Mouse (Mus musculus) liver, adult (tissue): ENCODE data around the gene Myo3a.

Experiments
- GATA4 ChIP-seq: IDR thresholded peaks from 2 replicates; pipeline ENCODE4 v1.6.1; 2014; ENCODE audit warnings: mild to moderate bottlenecking, low read length; ENCODE audit not compliant: insufficient replicate concordance

Gene Myo3a

DNA sequence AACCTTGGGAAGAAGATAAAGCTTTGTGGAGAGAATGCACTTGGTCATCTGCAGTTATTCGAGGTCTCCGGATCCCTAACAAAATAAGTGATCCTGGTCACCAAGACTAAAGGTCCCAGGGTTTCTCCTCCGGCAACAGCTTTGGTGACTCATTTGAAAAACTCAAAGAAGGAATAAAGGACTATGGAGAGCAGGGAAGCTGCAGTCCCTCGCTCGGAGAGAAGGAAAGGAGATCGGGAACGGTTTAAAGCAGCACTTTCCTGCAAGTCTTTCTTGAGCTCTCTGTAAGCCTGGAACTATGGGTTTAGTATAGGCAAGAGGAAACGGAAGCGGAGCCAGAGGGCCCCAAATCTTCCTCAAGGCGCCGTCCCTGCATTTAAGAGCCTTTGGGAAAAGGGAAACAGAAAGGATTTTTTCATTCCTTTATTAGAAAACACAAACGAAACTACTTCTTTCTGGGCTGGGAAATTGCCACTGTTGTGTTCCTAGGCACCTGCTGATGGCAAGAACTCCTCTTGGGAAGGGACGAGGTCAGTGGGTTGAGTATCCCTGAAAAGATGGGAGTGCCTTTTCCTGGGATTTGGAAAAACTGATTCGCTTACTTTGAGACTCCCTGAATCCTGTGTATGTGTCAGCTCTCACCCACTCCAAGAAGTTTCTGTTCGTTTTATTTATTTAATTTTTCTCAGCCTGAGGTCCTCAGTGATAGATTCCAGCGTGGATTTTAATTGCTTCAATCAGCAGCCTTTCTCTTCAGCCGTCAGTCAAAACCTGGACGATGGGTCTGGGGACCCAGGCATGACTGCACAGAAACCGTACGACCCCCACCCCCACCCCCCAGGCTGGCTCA lies 393.9 kb downstream of the Myo3a start:
- TF ChIP-seq GATA4, result no peak

- TF ChIP-seq GATA4, result no peak
These were observed 394.8 kb downstream of the Myo3a start, which contains the start of gene Gad2 for GRCm38 (mm10) chr2:22621828-22622731. Gene Gad2 (plus strand): TSS chr2:22622205.

DNA sequence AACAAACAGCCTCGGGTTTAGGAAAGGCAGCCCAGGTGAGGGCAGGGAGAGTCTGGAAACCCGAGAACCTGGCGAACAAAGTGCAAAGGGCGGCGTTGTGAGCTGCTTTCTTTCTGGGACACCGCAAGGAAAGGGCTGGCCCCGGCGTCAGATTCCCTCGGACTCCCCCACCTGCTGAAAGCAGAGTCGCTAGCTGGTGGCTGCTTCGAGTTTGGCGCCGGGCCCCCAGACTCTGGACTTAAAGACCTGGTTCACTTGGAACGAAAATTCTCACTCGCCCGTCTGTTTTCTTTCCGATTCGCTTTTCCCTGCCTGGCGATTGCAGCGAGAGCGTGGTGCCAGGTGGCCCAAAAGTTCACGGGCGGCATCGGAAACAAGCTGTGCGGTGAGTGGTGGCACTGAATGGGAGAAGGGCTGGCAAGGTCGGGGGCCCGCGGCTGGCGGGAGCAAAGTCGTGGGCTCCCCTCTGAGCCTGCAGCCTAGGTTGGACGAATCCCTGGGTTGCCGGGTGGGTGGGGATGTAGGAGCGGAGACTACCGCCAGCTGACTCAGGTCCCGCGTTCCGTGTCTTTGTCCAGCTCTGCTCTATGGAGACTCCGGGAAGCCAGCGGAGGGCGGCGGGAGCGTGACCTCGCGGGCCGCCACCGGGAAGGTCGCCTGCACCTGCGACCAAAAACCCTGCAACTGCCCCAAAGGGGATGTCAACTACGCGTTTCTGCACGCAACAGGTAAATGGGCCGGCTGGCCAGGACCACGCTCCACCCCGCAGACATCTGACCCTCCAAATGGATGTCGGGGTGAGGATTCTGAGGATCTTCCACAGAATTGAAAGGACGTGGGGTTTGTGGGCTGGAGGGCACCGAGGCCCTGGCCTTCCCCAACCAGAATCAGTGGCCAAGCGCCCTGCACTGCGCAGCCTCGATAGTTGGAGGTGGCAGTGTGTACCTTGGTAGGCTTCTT lies 396.1 kb downstream of the Myo3a start:
- TF ChIP-seq GATA4, result no peak

DNA sequence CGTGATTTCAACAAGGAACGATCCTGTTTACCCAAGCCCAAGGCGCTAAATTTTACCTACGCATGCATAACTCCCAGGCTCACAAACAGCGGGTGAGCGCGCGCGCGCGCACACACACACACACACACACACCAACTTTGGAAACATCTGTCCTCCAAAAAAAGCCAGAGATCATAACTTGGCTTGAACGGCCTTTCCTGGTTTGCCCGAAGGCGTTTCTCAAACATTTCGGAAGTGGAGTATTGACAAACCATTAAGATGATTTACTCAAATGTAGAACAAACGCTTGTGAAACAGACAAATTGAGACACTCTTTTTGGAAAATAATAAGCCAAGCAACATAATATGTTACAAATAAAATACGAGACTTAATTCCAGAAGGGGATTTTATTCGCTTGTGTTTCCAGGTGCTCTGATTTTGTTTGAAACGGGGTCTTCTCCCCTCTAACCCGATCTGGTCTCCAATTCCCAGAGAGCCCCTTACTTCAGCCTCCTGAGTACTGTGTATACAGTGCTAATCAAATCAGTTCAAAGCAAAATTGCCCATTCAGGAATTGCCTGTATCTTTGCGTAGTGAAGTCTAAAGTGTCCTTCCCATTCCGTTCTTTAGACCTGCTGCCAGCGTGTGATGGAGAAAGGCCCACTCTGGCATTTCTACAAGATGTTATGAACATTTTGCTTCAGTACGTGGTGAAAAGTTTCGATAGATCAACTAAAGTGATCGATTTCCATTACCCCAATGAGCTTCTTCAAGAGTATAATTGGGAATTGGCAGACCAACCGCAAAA lies 397.1 kb downstream of the Myo3a start:
- no peak for TF ChIP-seq GATA4

DNA sequence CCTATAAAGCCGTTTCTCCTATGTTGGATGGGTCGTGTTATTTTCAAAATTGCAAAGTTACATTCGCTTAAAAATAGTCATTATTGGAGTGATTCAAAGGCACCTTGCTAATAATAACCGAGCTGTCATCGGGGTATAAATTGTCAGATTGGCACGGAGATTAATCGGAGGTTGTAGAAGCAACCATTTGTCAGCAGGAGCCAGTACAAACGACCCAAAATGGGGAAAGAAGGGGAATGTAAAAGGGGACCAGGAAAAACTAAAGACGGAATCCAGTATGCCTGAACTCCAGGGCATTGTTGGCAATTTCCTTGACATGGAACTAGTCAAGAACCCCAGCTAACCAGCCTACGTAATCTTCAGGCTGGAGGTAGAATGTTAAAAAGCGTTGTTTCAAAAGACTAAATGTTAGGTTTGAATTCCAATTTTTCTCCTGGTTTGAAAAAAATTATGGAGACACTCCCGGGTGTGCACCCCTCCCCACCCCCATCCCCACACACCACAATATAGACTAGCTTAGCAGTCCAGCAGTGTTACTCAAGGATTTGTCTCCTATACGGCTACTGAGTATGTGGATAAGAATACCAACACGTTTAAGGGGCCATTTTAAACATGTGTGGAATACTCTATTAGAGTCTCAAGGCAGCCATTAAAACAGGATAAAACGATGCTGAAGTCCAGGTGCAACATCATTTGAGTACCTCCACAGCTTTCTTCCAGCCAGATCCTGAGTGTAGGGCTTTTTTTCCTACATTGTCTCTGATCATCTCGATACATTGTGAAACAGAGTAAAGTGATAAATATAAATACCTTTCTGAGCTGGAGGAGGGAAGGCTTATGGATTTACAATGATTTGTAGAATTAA lies 398.0 kb downstream of the Myo3a start:
- no peak for TF ChIP-seq GATA4

DNA sequence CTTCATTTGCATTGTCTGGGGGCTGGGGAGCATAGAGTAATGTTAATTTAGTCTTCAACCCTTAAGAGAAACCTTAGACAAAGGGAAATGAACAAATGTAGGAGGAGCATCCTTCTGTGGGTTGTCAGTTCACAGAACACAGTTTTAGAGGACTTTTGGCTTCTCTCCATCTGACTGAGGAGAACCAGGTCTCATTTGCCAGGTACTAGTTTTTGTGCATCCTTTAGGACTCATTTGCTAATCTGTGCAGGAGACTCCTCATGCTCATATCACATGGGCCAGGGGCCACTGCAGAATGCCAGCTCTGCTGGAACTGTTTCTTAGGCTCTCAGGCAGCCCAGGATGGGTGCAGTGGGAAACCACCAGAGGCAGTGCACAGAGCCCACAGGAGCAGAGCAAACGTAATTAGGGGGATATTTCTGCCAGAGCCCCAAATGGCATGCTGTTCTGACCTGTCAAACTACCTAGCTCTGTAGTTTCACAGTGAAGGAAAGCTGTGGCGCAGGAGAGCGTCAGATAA lies 399.9 kb downstream of the Myo3a start:
- no peak for TF ChIP-seq GATA4

GRCm38 (mm10) chr2:22627819-22628432 lies 400.6 kb downstream of the Myo3a start:
- TF ChIP-seq GATA4, result no peak

GRCm38 (mm10) chr2:22634766-22635165 lies 407.5 kb downstream of the Myo3a start:
- TF ChIP-seq GATA4, result no peak

- TF ChIP-seq GATA4, result no peak
These were observed 418.8 kb downstream of the Myo3a start for GRCm38 (mm10) chr2:22646134-22646533.

GRCm38 (mm10) chr2:22648394-22648793 lies 421.1 kb downstream of the Myo3a start:
- TF ChIP-seq GATA4, result no peak

DNA sequence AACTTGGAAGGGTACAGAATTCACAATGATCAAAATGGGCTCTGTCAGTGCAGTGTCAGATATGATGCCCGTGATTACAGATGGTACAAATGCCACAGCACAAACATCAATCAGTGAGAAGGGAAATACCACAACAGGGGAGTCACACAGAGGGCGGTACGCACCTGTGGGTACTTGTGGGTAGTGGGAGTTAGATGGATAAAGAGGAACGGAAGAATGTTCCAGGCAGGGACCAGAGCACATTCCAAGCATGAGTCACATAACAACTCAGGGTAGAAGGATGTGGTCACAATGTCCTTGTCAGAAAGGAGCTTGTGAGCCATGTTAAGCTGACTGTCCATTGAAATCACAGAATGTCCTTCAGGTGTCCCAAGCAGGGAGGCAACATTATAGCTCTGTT lies 424.5 kb downstream of the Myo3a start:
- TF ChIP-seq GATA4, result no peak

GRCm38 (mm10) chr2:22663731-22664130 lies 436.4 kb downstream of the Myo3a start:
- no peak; the same call in 1 of the 2 replicates for TF ChIP-seq GATA4
